Mouse (Mus musculus) erythroblast, adult 5-6 weeks (primary cell): ENCODE data around the gene Arsg. TPM values are rescaled to one million over a fixed set of nuclear protein-coding genes. Genes with fewer than 3 reads are reported as not detected.
A peak's percentile ranks its signal among the peaks of the same experiment; 100 is the strongest.

ENCODE experiments used
- ATAC-seq: replicated peaks from 2 replicates; pipeline ENCODE4 v1.8.0; 2016; ENCODE audit warnings: moderate number of reproducible peaks, mild to moderate bottlenecking, moderate TSS enrichment, inconsistent platforms; ENCODE audit not compliant: poor library complexity, low FRiP score, severe bottlenecking
- total RNA-seq, 2 experiments: library from RNA; stranded (forward) in 1 of 2; stranded (reverse) in 1 of 2; fragments of 150-400 nt in 1 of 2; fragments of 200-764, 138-1000 nt in 1 of 2; gene quantifications; 2 replicates each; pipeline versions ENCODE4 v1.2.3 to v1.2.4; 2015 to 2017; ENCODE audit warnings: low replicate concordance in 2 of 2

Gene Arsg
- total RNA-seq, 2 experiments from 2014 or later, result 3.1 to 7.7 TPM

- no peak for ATAC-seq
Measured at GRCm38 (mm10) chr11:109535966-109536365, 62.8 kb downstream of the Arsg start.

GRCm38 (mm10) chr11:109536939-109537338, 63.8 kb downstream of the Arsg start:
- no peak for ATAC-seq

GRCm38 (mm10) chr11:109539290-109539689, 66.1 kb downstream of the Arsg start:
- ATAC-seq, result no peak

- ATAC-seq, result no peak
Measured at GRCm38 (mm10) chr11:109543466-109543865, 70.3 kb downstream of the Arsg start.

- ATAC-seq, result no peak
Measured at GRCm38 (mm10) chr11:109544432-109544831, 71.3 kb downstream of the Arsg start.

GRCm38 (mm10) chr11:109545265-109545664, 72.1 kb downstream of the Arsg start:
- peak; percentile 18; the same call in 1 of the 2 replicates for ATAC-seq

- ATAC-seq, result no peak
Measured at GRCm38 (mm10) chr11:109545700-109546143, 72.5 kb downstream of the Arsg start.

GRCm38 (mm10) chr11:109546305-109547001, 73.3 kb downstream of the Arsg start:
- ATAC-seq, result no peak

GRCm38 (mm10) chr11:109547652-109548051, 74.5 kb downstream of the Arsg start:
- ATAC-seq, result no peak

- peak; percentile 85 for ATAC-seq
Measured at GRCm38 (mm10) chr11:109549599-109550290, 76.6 kb downstream of the Arsg start.

- ATAC-seq, result no peak
Measured at GRCm38 (mm10) chr11:109553921-109554320, 80.7 kb downstream of the Arsg start.

- ATAC-seq, result no peak
Measured at GRCm38 (mm10) chr11:109554443-109554842, 81.3 kb downstream of the Arsg start.

GRCm38 (mm10) chr11:109556130-109556529, 83.0 kb downstream of the Arsg start:
- ATAC-seq, result peak; percentile 29; the same call in 1 of the 2 replicates

- ATAC-seq, result peak; percentile 82
Measured at GRCm38 (mm10) chr11:109557419-109557818, 84.2 kb downstream of the Arsg start.

- ATAC-seq, result no peak
Measured at GRCm38 (mm10) chr11:109559241-109559640, 86.1 kb downstream of the Arsg start.

- peak; percentile 69 for ATAC-seq
Measured at GRCm38 (mm10) chr11:109560793-109561257, 87.7 kb downstream of the Arsg start.

GRCm38 (mm10) chr11:109561445-109561844, 88.3 kb downstream of the Arsg start:
- ATAC-seq, result no peak

- ATAC-seq, result no peak
Measured at GRCm38 (mm10) chr11:109563708-109564107, 90.5 kb downstream of the Arsg start.

- ATAC-seq, result no peak
Measured at GRCm38 (mm10) chr11:109564466-109565214, 91.5 kb downstream of the Arsg start.

GRCm38 (mm10) chr11:109569007-109569618, 95.9 kb downstream of the Arsg start:
- no peak for ATAC-seq
